Mouse (Mus musculus) c-Kit-positive CD71-positive TER-119-positive erythroid progenitor cells, embryonic 14.5 days (primary cell): ENCODE data around the gene Wbp4.
A peak's percentile ranks its signal among the peaks of the same experiment; 100 is the strongest.
"Not testable (repeated sequence)": the region's sequence is repeated elsewhere in the genome, so short reads cannot be mapped to it uniquely, and the experiment has no call there.

Experiments used
- DNase-seq: peaks from one replicate; pipeline ENCODE4 v3.0.0-alpha.2; 2013; ENCODE audit warnings: low spot score

Gene Wbp4

GRCm38 (mm10) chr14:79481339-79482151 is at the start of gene Wbp4:
Gene Wbp4 (minus strand): TSS chr14:79481520.
- peak; percentile 89 for DNase-seq

DNA sequence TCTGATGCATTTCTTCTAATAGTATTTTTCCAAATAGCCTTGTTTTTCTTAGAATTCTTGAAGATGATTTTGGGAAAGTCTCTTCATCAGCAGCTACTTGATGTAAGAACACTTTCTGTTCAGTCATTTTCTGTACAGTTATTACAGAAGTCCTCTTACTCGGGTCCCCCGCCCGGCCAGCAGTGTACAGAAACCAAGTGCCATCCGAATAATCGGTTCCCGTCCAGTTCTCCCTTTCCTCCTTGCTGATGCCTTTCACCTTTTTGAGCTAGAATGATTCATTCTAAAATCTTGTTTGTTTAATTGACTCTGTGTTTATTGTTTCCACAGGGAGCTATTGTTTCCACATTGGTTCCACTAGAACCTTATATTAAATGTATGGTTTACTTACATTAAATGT is 49.4 kb upstream of the Wbp4 start:
- DNase-seq: no peak

GRCm38 (mm10) chr14:79529581-79530554 is 48.5 kb upstream of the Wbp4 start:
- peak; percentile 85 for DNase-seq

GRCm38 (mm10) chr14:79527704-79528103 is 46.4 kb upstream of the Wbp4 start:
- no peak for DNase-seq

DNA sequence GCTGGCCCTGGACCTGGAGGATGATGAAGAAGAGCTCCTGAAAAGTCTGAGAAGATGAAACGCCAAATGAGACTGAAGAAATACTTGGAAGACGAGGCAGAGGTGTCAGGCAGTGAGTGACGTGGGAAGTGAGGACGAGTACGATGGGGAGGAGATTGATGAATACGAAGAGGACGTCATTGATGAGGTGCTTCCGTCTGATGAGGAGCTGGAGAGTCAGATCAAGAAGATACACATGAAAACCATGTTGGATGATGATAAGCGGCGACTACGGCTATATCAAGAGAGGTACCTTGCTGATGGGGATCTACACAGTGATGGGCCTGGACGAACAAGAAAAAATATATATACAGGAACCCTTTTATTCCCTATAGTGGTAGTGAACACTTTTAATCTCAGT is 44.8 kb upstream of the Wbp4 start:
- DNase-seq: not testable (repeated sequence)

DNA sequence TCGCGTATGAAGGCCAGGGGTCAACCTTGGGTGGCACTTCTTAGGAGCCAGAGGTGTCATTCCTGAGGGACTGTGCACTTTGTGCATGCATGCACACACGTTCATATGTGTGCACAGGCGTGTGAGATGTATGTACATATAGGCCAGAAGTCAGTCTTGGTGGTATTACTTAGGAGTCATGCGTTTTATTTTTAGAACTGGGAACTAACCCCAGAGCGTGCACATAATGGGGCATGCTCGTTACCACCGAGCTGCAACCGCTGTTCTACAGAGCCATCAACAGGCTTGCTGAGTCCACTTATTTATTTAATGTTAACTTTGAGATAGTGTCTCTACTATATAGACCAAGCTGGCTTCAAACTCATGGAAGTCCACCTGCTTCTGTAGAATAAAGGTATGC is 41.1 kb upstream of the Wbp4 start:
- DNase-seq: no peak

- DNase-seq: no peak
These were observed 40.3 kb upstream of the Wbp4 start for GRCm38 (mm10) chr14:79521471-79522117.

DNA sequence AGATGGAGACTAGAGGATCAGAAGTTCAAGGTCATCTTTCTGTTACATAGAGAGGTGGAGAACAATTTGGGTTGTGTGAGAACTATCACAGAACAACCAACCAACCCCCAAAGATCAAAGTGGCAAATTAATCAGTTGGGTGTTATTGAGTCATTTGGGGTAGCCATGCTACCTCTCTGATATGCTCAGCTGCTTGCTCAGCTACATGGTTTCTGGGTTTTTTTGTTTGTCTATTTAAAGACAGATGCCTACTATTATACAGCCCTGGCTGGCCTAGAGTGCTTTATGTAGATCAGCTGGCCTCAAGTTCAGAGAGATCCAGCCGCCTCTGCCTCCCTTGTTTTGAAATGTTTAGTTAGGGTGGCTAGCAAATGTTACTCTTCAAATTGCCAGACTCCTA is 39.7 kb upstream of the Wbp4 start:
- no peak for DNase-seq

- no peak for DNase-seq
These were observed 39.3 kb upstream of the Wbp4 start for GRCm38 (mm10) chr14:79520612-79521011.

GRCm38 (mm10) chr14:79519663-79519975 is 38.3 kb upstream of the Wbp4 start:
- DNase-seq: no peak

GRCm38 (mm10) chr14:79518761-79519662 is 37.7 kb upstream of the Wbp4 start:
- no peak for DNase-seq

GRCm38 (mm10) chr14:79518123-79518522 is 36.8 kb upstream of the Wbp4 start:
- DNase-seq: no peak

DNA sequence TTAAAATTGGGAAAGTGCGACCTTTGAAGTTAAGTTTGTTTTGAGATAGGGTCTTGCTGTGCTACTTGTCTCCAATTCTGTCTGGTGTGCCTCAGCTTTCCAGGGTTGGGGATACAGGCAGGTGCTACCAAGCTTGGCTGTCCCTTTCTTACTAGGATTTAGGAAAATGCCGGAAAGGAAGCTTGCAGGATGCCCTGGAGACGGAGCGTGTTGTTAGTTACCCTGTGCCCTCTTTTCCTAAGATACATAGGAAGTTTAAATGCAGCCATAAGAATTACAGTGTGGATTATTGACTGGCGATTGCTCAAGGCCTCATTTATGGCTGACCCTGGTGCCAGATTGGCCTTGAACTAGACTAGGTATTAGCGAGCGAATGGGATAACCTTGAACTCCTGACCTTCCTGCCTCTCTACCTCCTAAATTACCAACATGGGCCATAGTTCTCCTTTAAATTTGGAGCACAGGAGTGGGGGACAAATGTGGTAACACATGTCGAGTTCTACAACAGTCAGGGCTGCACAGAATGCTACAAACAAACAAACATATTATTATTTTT is 35.9 kb upstream of the Wbp4 start:
- DNase-seq: no peak

GRCm38 (mm10) chr14:79516751-79517150 is 35.4 kb upstream of the Wbp4 start:
- no peak for DNase-seq

DNA sequence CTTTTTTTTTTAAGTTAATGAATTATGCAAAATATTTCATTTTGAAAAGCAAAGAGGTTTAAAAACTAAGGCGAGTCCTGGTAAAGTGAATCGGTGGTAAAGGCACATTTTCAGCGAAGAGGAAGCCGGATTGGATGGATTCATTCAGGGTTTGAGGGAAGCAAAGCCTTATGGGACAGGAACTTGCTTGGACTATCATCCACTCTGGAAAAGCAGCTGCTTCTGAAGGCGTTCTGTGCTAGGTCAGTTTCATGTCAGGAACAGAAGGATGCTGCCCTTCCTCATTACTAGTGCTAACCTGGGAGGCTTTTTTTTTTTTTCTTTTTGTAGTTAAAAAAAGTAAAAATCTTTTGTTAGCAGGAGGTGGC is 34.9 kb upstream of the Wbp4 start:
- no peak for DNase-seq

- peak; percentile 65 for DNase-seq
These were observed 34.4 kb upstream of the Wbp4 start for GRCm38 (mm10) chr14:79515511-79516242.

DNA sequence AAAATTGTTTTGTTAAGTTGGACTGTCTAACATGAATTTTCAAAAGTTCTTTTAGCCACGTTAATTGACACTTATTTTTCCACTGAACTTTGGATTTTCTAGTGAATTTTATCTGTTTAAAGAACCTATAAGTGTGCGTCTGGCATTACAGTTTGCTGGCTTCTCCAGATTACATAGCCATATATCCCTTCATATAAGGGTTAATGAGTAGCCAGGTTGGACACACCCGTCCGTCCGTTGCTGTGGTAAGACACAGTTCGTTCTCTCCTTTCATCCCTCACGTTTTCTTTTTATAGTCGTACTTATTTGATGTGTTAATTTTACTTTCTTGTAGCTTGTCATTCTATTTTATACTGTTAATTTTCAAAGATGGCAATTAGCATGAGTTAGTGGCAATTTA is 33.8 kb upstream of the Wbp4 start:
- DNase-seq: no peak

DNA sequence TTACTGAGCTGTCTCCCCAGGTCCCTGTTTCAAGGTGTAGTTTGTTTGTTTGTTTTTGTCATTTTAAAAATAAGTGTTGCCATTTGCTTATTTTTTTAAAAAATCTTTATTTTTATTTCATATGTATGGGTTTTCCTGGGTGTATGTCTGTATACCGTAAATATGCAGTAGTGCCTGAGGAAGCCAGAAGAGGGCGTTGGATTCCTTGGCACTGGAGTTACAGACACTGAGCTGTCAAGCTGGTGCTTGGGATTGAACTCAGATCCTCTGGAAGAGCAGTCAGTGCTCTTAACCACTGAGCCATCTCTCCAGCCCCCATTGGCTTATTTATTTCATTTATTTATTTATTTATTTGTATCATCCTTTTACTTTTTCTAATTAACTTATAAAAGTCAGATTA is 32.6 kb upstream of the Wbp4 start:
- DNase-seq: no peak

GRCm38 (mm10) chr14:79511521-79511920 is 30.2 kb upstream of the Wbp4 start:
- no peak for DNase-seq

DNA sequence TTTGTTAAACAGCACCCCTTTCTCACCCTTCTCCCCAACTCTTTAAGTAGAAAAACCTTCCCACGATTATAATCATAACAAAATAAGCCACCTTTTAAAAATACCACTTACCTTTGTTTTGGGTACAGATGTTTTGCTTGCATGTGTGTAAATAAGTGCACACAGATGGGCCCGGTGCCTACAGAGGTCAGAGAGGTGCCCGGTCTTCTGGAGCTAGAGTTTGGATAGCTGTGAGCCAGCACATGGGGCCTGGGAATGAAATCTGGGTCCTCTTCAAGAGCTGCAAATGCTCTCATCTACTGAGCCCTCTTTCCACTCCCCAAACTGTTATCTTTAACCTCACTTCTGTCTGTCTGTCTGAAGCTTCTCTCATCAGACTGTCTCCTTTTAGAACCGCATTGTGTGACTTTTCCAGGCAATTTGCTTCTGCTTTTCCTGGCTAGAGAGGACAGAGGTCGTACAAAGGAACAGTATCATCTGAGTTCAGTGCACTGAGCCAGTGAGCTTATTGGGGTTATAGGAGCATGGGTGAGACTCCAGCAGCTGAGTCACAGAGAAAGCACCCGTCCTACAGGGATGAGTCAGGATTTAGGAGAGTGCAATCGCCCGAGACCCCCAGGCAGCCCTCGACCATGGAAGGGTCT is 27.5 kb upstream of the Wbp4 start:
- no peak for DNase-seq
